Mouse (Mus musculus) heart, embryonic 11.5 days (tissue): ENCODE results near the gene Sipa1l2. TPM values are rescaled to one million over a fixed set of nuclear protein-coding genes. Genes with fewer than 3 reads are reported as not detected.

ENCODE experiments used
- ATAC-seq: fragments of 200-750 bp; cut with Nextera tagmentation; replicated peaks from 2 replicates; pipeline ENCODE4 v1.8.0; 2017; ENCODE audit warnings: moderate library complexity; ENCODE audit not compliant: insufficient number of reproducible peaks, low FRiP score, low TSS enrichment
- H3K27ac ChIP-seq: fragments of 300-500 bp; sonication (generic); 2 replicates; pipeline ENCODE4 v1.5.1; 2014; ENCODE audit warnings: mild to moderate bottlenecking, low read depth, low read length
- H3K27me3 ChIP-seq: fragments of 300-500 bp; sonication (generic); 2 replicates; pipeline ENCODE4 v1.6.1; 2014; ENCODE audit warnings: mild to moderate bottlenecking, low read length, mixed read lengths; ENCODE audit not compliant: control insufficient read depth, insufficient read depth
- H3K36me3 ChIP-seq: fragments of 300-500 bp; sonication (generic); 2 replicates; pipeline ENCODE4 v1.6.1; 2014; ENCODE audit warnings: mild to moderate bottlenecking, low read length, moderate library complexity, mixed read lengths; ENCODE audit not compliant: control insufficient read depth, insufficient read depth
- H3K4me1 ChIP-seq: fragments of 300-500 bp; sonication (generic); 2 replicates; pipeline ENCODE4 v1.6.1; 2014; ENCODE audit warnings: low read length; ENCODE audit not compliant: control insufficient read depth, insufficient read depth
- H3K4me2 ChIP-seq: fragments of 300-500 bp; sonication (generic); 2 replicates; pipeline ENCODE4 v1.6.1; 2014; ENCODE audit warnings: mild to moderate bottlenecking, moderate library complexity
- H3K4me3 ChIP-seq: fragments of 300-500 bp; sonication (generic); 2 replicates; pipeline ENCODE4 v1.5.1; 2014; ENCODE audit warnings: low read depth, low read length
- H3K9ac ChIP-seq: fragments of 300-500 bp; sonication (generic); 2 replicates; pipeline ENCODE4 v1.6.1; 2014; ENCODE audit warnings: mild to moderate bottlenecking, low read depth, low read length, moderate library complexity
- H3K9me3 ChIP-seq: fragments of 300-500 bp; sonication (generic); replicated peaks from 2 replicates; pipeline ENCODE4 v1.6.1; 2016; ENCODE audit warnings: low read length; ENCODE audit not compliant: control insufficient read depth
- WGBS: fragments of 180-500 bp; shearing (Covaris S2); extraction: QIAGEN DNeasy Blood & Tissue Kit; methylation state at CpG from one replicate; pipeline ENCODE4 v1.1.7; 2014; ENCODE audit not compliant: insufficient replicate concordance; 5-methylcytosine and 5-hydroxymethylcytosine counted together
- polyA plus RNA-seq: library from polyadenylated mRNA; unstranded; fragments of >200 nt; fragmentation: Nextera tagmentation; extraction: Ambion mirVana; gene quantifications from 2 replicates; pipeline ENCODE4 v1.2.1, GENCODE M21; 2014

The Sipa1l2 gene
- polyA plus RNA-seq, 1 experiment from 2014 or later, result 16.8 TPM

DNA sequence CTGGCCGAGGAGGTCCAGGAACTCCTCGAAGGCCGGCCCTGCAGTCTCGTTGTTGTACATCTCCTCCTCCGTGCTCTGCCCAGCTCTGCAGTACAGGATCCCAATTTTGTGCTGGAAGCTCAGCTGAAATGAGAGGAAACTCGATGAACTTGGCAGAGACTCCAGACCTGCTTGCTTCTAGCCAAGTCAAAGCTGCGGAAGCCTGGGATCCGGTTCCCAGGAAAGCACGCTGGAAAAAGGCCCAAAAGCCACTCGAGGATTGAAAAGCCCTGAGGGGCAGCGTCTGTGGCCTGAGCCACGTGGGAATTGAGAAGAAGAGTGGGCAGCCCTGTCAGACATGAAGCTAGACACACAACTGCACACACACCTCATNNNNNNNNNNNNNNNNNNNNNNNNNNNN lies 94.7 kb downstream of the Sipa1l2 start:
- no peak for ATAC-seq
- H3K27ac ChIP-seq, result no peak overlapping the region
- 89% methylated on average over 12 of the region's 12 CpGs for WGBS
- no peaks in the 10 kb centered on the region for H3K27me3 ChIP-seq
- 0 out of 2 replicates have a peak, but pooled peaks cover 3% of the 10 kb centered on the region for H3K4me1 ChIP-seq
- H3K9me3 ChIP-seq, result no peaks in the 10 kb centered on the region
- H3K36me3 ChIP-seq, result peaks cover 13% of the 10 kb centered on the region
- no peak overlapping the region for H3K9ac ChIP-seq
- H3K4me2 ChIP-seq, result no peak overlapping the region
- no peak overlapping the region for H3K4me3 ChIP-seq

DNA sequence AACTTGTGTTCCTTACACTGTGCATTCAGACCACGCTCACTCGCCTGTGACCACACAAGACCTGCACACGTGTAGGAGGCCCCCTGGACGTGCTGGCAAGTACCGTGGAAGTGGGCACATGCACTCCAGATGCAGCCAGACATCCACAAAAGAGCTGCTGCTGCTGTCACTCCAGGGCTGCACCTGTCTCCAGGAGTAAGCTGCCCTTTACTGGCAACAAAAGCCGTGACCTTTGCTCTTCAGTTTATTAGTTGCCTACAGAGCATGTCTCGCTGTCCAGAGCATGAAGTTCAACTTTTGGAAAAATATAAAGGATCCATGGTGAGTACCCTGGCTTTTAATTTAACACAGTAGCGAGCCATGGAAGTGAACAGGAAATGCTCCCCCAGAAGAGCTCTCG lies 98.2 kb downstream of the Sipa1l2 start:
- Histone ChIP-seq H3K4me2 (no peak overlapping the region), H3K36me3 (peaks cover 12% of the 10 kb centered on the region), H3K27me3 (no peaks in the 10 kb centered on the region), H3K4me1 (0 out of 2 replicates have a peak, but pooled peaks cover 3% of the 10 kb centered on the region), H3K27ac (no peak overlapping the region), H3K4me3 (no peak overlapping the region), H3K9ac (no peak overlapping the region), H3K9me3 (no peaks in the 10 kb centered on the region)
- no peak for ATAC-seq
- 81% methylated on average over 9 of the region's 9 CpGs for WGBS

DNA sequence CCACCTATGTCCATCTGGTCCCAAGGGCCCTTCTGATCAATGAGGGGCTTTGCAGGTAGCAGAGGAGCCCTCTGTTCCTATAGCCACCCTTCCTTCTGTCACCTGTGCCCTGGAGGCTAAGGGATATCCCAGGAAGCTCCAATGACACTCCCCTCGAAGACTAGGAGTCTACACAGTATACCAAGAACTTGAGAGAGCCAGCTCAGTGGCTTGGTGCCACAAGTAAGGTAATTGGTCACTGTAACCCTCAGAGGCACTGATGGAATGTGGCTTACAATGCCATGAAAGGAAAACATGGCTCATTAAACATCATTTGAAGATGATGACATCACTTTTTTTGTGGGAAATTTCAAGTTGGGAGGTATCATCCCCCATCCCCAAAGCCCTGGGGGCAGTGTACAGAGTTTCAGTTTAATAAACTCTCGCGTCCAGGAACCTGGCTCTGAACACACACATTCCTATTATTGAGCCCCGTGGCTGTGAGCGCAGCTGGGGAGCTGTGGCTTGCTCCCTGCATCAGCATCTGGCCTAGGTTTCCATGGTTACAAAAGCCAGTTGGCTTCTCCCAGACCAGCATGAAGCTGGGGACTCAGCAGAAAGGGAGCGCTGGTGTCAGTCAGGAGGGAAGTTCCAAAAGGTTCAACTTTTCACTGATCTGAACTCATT lies 104.3 kb downstream of the Sipa1l2 start:
- Histone ChIP-seq H3K9ac (no peak overlapping the region), H3K36me3 (peaks cover 9% of the 10 kb centered on the region; the same call in 1 of the 2 replicates), H3K4me3 (no peak overlapping the region), H3K4me1 (peaks cover 19% of the 10 kb centered on the region), H3K9me3 (no peaks in the 10 kb centered on the region), H3K4me2 (no peak overlapping the region), H3K27me3 (no peaks in the 10 kb centered on the region), H3K27ac (no peak overlapping the region)
- no peak for ATAC-seq
- WGBS, result 69% methylated on average over 6 of the region's 6 CpGs

- WGBS, result 78% methylated on average over 7 of the region's 7 CpGs
- peak overlapping the region; percentile 32; the same call in 1 of the 2 replicates for H3K27ac ChIP-seq
- no peak overlapping the region for H3K9ac ChIP-seq
- H3K36me3 ChIP-seq, result peaks cover 5% of the 10 kb centered on the region; the same call in 1 of the 2 replicates
- no peaks in the 10 kb centered on the region for H3K27me3 ChIP-seq
- peaks cover 21% of the 10 kb centered on the region for H3K4me1 ChIP-seq
- no peaks in the 10 kb centered on the region for H3K9me3 ChIP-seq
- H3K4me3 ChIP-seq, result no peak overlapping the region
- H3K4me2 ChIP-seq, result no peak overlapping the region
- no peak for ATAC-seq
These were observed 106.7 kb downstream of the Sipa1l2 start for GRCm38 (mm10) chr8:125462901-125463300.

- Histone ChIP-seq H3K4me3 (no peak overlapping the region), H3K9me3 (no peaks in the 10 kb centered on the region), H3K9ac (no peak overlapping the region), H3K27me3 (no peaks in the 10 kb centered on the region), H3K36me3 (peaks cover 4% of the 10 kb centered on the region; the same call in 1 of the 2 replicates), H3K4me2 (no peak overlapping the region), H3K27ac (peak overlapping the region; percentile 30; the same call in 1 of the 2 replicates), H3K4me1 (peaks cover 21% of the 10 kb centered on the region)
- ATAC-seq, result no peak
- 89% methylated on average over 1 of the region's 1 CpGs for WGBS
These were observed 108.1 kb downstream of the Sipa1l2 start for GRCm38 (mm10) chr8:125461504-125461903.

DNA sequence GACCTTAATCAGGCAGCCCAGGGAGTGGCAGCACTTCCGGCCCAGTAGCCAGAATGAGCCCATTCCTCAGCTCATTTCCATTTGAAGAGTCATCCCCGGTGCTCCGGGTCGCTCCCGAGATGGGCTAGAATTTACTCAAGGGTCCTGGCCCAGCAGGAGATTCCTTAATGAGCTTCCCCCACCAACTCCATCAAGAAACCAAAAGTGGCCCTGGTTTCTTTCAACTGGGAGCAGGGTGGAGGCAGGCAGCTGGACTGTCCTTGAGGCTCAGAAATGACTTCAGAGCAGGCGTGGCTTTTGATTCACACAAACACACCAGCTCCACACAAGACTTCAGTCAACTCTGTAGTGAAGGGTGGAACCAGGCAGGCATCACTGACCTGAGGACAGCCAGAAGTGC lies 109.0 kb downstream of the Sipa1l2 start:
- peaks cover 21% of the 10 kb centered on the region for H3K4me1 ChIP-seq
- H3K4me2 ChIP-seq, result no peak overlapping the region
- H3K9me3 ChIP-seq, result no peaks in the 10 kb centered on the region
- no peak overlapping the region for H3K9ac ChIP-seq
- ATAC-seq, result no peak
- H3K36me3 ChIP-seq, result peaks cover 4% of the 10 kb centered on the region; the same call in 1 of the 2 replicates
- no peaks in the 10 kb centered on the region for H3K27me3 ChIP-seq
- WGBS, result 17% methylated on average over 6 of the region's 6 CpGs
- H3K27ac ChIP-seq, result peak overlapping the region; percentile 25; the same call in 1 of the 2 replicates
- no peak overlapping the region for H3K4me3 ChIP-seq

- 46% methylated on average over 6 of the region's 6 CpGs for WGBS
- ATAC-seq, result no peak
- H3K27ac ChIP-seq, result no peak overlapping the region
These were observed 120.6 kb downstream of the Sipa1l2 start for GRCm38 (mm10) chr8:125449048-125449447.

GRCm38 (mm10) chr8:125447543-125447942 lies 122.1 kb downstream of the Sipa1l2 start:
- H3K36me3 ChIP-seq, result peaks cover 9% of the 10 kb centered on the region

More at GRCm38 (mm10) chr8:125449048-125449447, 120.6 kb downstream of the Sipa1l2 start:
- H3K27me3 ChIP-seq, result no peaks in the 10 kb centered on the region
- H3K4me2 ChIP-seq, result no peak overlapping the region
- no peak overlapping the region for H3K4me3 ChIP-seq
- peaks cover 8% of the 10 kb centered on the region for H3K36me3 ChIP-seq
- peaks cover 48% of the 10 kb centered on the region for H3K4me1 ChIP-seq
- H3K9ac ChIP-seq, result no peak overlapping the region
- no peaks in the 10 kb centered on the region for H3K9me3 ChIP-seq

DNA sequence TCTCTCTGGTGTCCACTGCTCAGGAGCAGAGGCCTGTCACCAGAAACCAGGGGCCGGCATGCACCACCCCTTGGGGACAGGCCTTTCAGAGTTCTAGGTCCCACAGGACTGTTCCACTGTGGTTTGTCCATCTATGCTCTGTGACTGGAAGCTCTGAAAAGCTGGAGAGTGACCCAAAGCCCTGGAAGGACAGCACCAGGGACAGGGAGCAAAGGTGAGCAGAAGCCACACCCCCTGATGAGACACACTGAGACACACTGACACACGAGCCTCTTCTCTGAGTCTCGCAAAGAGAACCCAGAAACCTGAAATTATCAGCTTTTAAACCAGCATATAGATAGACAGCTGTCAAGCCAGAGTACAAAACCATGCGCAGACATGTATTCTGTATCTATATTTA lies 123.4 kb downstream of the Sipa1l2 start:
- 0 out of 2 replicates have a peak overlapping the region, but pooled peaks have one; percentile 10 for H3K9ac ChIP-seq
- no peaks in the 10 kb centered on the region for H3K27me3 ChIP-seq
- peaks cover 48% of the 10 kb centered on the region for H3K4me1 ChIP-seq
- no peak overlapping the region for H3K4me2 ChIP-seq
- 79% methylated on average over 4 of the region's 4 CpGs for WGBS
- H3K4me3 ChIP-seq, result no peak overlapping the region
- no peak for ATAC-seq
- peaks cover 19% of the 10 kb centered on the region for H3K36me3 ChIP-seq
- H3K27ac ChIP-seq, result no peak overlapping the region
- H3K9me3 ChIP-seq, result no peaks in the 10 kb centered on the region

More at GRCm38 (mm10) chr8:125447543-125447942, 122.1 kb downstream of the Sipa1l2 start:
- ATAC-seq, result no peak; the same call in 1 of the 2 replicates
- H3K4me3 ChIP-seq, result no peak overlapping the region
- 45% methylated on average over 14 of the region's 14 CpGs for WGBS
- H3K27ac ChIP-seq, result no peak overlapping the region
- H3K4me1 ChIP-seq, result peaks cover 48% of the 10 kb centered on the region
- H3K4me2 ChIP-seq, result no peak overlapping the region
- H3K9ac ChIP-seq, result no peak overlapping the region
- no peaks in the 10 kb centered on the region for H3K27me3 ChIP-seq
- H3K9me3 ChIP-seq, result no peaks in the 10 kb centered on the region
